Mouse (Mus musculus): Measurements from ENCODE around the gene Krt90. TPM values are rescaled to one million over a fixed set of nuclear protein-coding genes. Genes with fewer than 3 reads are reported as not detected.

Krt90 gene
- polyA plus RNA-seq, 1 experiment: not detected

- H3K36me3 ChIP-seq (ENCODE audit: control insufficient read depth): no peaks in the 10 kb centered on the region
- peaks cover 2% of the 10 kb centered on the region; the same call in 1 of the 2 replicates for H3K27me3 ChIP-seq (ENCODE audit: control insufficient read depth)
- TF ChIP-seq TAL1 (IDR thresholded peaks at IDR 0.05; ENCODE audit: low read length) (no peak), GATA1 (IDR thresholded peaks at IDR 0.05; ENCODE audit: low read length) (no peak)
- no peak overlapping the region for H3K4me3 ChIP-seq (replicated peaks)
- no peaks in the 10 kb centered on the region for H3K4me1 ChIP-seq (ENCODE audit: control insufficient read depth)
- H3K9me3 ChIP-seq (ENCODE audit: control insufficient read depth, low read length): no peaks in the 10 kb centered on the region
Observed at GRCm38 (mm10) chr15:101558034-101558646, 4.6 kb downstream of the Krt90 start.

- TF ChIP-seq TAL1 (IDR thresholded peaks at IDR 0.05; ENCODE audit: low read length) (no peak), GATA1 (IDR thresholded peaks at IDR 0.05; ENCODE audit: low read length) (no peak)
- H3K36me3 ChIP-seq (ENCODE audit: control insufficient read depth): no peaks in the 10 kb centered on the region
- H3K4me1 ChIP-seq (ENCODE audit: control insufficient read depth): no peaks in the 10 kb centered on the region
- no peak overlapping the region for H3K4me3 ChIP-seq (replicated peaks)
- no peaks in the 10 kb centered on the region for H3K9me3 ChIP-seq (ENCODE audit: control insufficient read depth, low read length)
- peaks cover 7% of the 10 kb centered on the region for H3K27me3 ChIP-seq (ENCODE audit: control insufficient read depth)
Observed at GRCm38 (mm10) chr15:101553169-101553568, 9.6 kb downstream of the Krt90 start.

- no peak for TF ChIP-seq GATA1 (IDR thresholded peaks at IDR 0.05; ENCODE audit: low read length)
- no peak for TF ChIP-seq TAL1 (IDR thresholded peaks at IDR 0.05; ENCODE audit: low read length)
- Histone ChIP-seq H3K4me3 (replicated peaks) (no peak overlapping the region), H3K27me3 (ENCODE audit: control insufficient read depth) (peaks cover 7% of the 10 kb centered on the region), H3K36me3 (ENCODE audit: control insufficient read depth) (no peaks in the 10 kb centered on the region), H3K9me3 (ENCODE audit: control insufficient read depth, low read length) (no peaks in the 10 kb centered on the region), H3K4me1 (ENCODE audit: control insufficient read depth) (no peaks in the 10 kb centered on the region)
Observed at GRCm38 (mm10) chr15:101552188-101552587, 10.6 kb downstream of the Krt90 start.

GRCm38 (mm10) chr15:101550567-101550966 lies 12.2 kb downstream of the Krt90 start, which contains the start of gene Krt82:
Gene Krt82, minus strand, starts transcription at chr15:101550667.
- TF ChIP-seq GATA1 (IDR thresholded peaks at IDR 0.05; ENCODE audit: low read length): no peak
- TF ChIP-seq TAL1 (IDR thresholded peaks at IDR 0.05; ENCODE audit: low read length): no peak

GRCm38 (mm10) chr15:101544478-101544877 lies 18.3 kb downstream of the Krt90 start:
- no peaks in the 10 kb centered on the region for H3K36me3 ChIP-seq (ENCODE audit: control insufficient read depth)
- H3K9me3 ChIP-seq (ENCODE audit: control insufficient read depth, low read length): no peaks in the 10 kb centered on the region
- no peaks in the 10 kb centered on the region for H3K4me1 ChIP-seq (ENCODE audit: control insufficient read depth)
- no peak overlapping the region for H3K4me3 ChIP-seq (replicated peaks)
- H3K27me3 ChIP-seq (ENCODE audit: control insufficient read depth): no peaks in the 10 kb centered on the region
- TF ChIP-seq TAL1 (IDR thresholded peaks at IDR 0.05; ENCODE audit: low read length) (no peak), GATA1 (IDR thresholded peaks at IDR 0.05; ENCODE audit: low read length) (no peak)

More at GRCm38 (mm10) chr15:101550567-101550966, 12.2 kb downstream of the Krt90 start, which contains the start of gene Krt82:
- Histone ChIP-seq H3K36me3 (ENCODE audit: control insufficient read depth) (no peaks in the 10 kb centered on the region), H3K27me3 (ENCODE audit: control insufficient read depth) (peaks cover 7% of the 10 kb centered on the region), H3K4me1 (ENCODE audit: control insufficient read depth) (no peaks in the 10 kb centered on the region), H3K9me3 (ENCODE audit: control insufficient read depth, low read length) (no peaks in the 10 kb centered on the region), H3K4me3 (replicated peaks) (no peak within 1 kb of the TSS)

- H3K27me3 ChIP-seq (ENCODE audit: control insufficient read depth): no peaks in the 10 kb centered on the region
- no peak for TF ChIP-seq TAL1 (IDR thresholded peaks at IDR 0.05; ENCODE audit: low read length)
- TF ChIP-seq GATA1 (IDR thresholded peaks at IDR 0.05; ENCODE audit: low read length): no peak
- no peaks in the 10 kb centered on the region for H3K4me1 ChIP-seq (ENCODE audit: control insufficient read depth)
- H3K4me3 ChIP-seq (replicated peaks): no peak overlapping the region
- H3K36me3 ChIP-seq (ENCODE audit: control insufficient read depth): no peaks in the 10 kb centered on the region
- H3K9me3 ChIP-seq (ENCODE audit: control insufficient read depth, low read length): no peaks in the 10 kb centered on the region
Observed at GRCm38 (mm10) chr15:101542543-101542942, 20.2 kb downstream of the Krt90 start.

GRCm38 (mm10) chr15:101538580-101538900 lies 24.2 kb downstream of the Krt90 start:
- H3K4me3 ChIP-seq (replicated peaks): no peak overlapping the region
- H3K9me3 ChIP-seq (ENCODE audit: control insufficient read depth, low read length): no peaks in the 10 kb centered on the region
- no peak for TF ChIP-seq TAL1 (IDR thresholded peaks at IDR 0.05; ENCODE audit: low read length)
- no peak for TF ChIP-seq GATA1 (IDR thresholded peaks at IDR 0.05; ENCODE audit: low read length)
- H3K27me3 ChIP-seq (ENCODE audit: control insufficient read depth): no peaks in the 10 kb centered on the region
- no peaks in the 10 kb centered on the region for H3K4me1 ChIP-seq (ENCODE audit: control insufficient read depth)
- no peaks in the 10 kb centered on the region for H3K36me3 ChIP-seq (ENCODE audit: control insufficient read depth)

- H3K36me3 ChIP-seq (ENCODE audit: control insufficient read depth): no peaks in the 10 kb centered on the region
- no peaks in the 10 kb centered on the region for H3K27me3 ChIP-seq (ENCODE audit: control insufficient read depth)
- no peaks in the 10 kb centered on the region for H3K9me3 ChIP-seq (ENCODE audit: control insufficient read depth, low read length)
- TF ChIP-seq GATA1 (IDR thresholded peaks at IDR 0.05; ENCODE audit: low read length) (no peak), TAL1 (IDR thresholded peaks at IDR 0.05; ENCODE audit: low read length) (no peak)
- no peak overlapping the region for H3K4me3 ChIP-seq (replicated peaks)
- H3K4me1 ChIP-seq (ENCODE audit: control insufficient read depth): no peaks in the 10 kb centered on the region
Observed at GRCm38 (mm10) chr15:101537864-101538579, 24.7 kb downstream of the Krt90 start.

- Histone ChIP-seq H3K4me3 (replicated peaks) (no peak overlapping the region), H3K27me3 (ENCODE audit: control insufficient read depth) (no peaks in the 10 kb centered on the region), H3K36me3 (ENCODE audit: control insufficient read depth) (no peaks in the 10 kb centered on the region), H3K9me3 (ENCODE audit: control insufficient read depth, low read length) (no peaks in the 10 kb centered on the region), H3K4me1 (ENCODE audit: control insufficient read depth) (no peaks in the 10 kb centered on the region)
- no peak for TF ChIP-seq TAL1 (IDR thresholded peaks at IDR 0.05; ENCODE audit: low read length)
- TF ChIP-seq GATA1 (IDR thresholded peaks at IDR 0.05; ENCODE audit: low read length): no peak
Observed at GRCm38 (mm10) chr15:101536054-101536850, 26.5 kb downstream of the Krt90 start.

Data from erythroblast, embryonic 14.5 days (primary cell).